Mouse (Mus musculus) heart, adult 9 months (tissue): ENCODE results near the gene Glg1.
"Not testable (repeated sequence)": the region's sequence is repeated elsewhere in the genome, so short reads cannot be mapped to it uniquely, and the experiment has no call there.

Source experiments
- DNase-seq, 2 experiments: peaks; one replicate each; pipeline ENCODE4 v3.0.0; 2022; ENCODE audit warnings: low spot score in 2 of 2

The Glg1 gene

DNA sequence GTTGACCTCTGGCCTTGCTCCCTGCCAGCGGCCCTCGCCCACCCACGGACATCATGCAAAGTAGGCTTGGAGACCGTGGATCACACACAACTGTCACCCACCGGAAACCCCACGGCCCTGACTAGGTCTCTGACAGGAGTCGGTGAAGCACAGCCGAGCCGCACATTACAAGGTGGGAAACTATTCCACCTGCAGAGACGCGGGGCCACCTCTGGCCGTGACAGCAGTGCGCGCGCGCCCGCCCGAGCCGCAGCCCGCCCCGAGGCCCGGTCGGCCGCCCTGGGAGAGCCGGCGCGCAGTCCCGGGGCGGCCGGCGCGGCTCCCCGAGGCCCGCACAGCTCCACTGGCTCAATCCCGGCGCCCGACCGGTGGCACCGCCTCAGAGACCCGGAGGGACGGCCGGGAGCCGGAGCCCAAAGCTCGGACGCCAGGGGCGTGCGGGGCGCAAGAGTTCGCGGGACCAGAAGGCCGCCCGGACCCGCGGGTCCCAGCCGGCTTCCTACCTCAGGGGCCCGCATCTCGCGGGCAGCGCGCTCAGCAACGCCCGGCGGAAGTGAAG lies 114.0 kb downstream of the Glg1 start:
- not testable (repeated sequence) for DNase-seq

- no peak for DNase-seq
Measured at GRCm38 (mm10) chr8:111142521-111142920, 116.5 kb downstream of the Glg1 start.

GRCm38 (mm10) chr8:111130756-111131155 lies 128.3 kb downstream of the Glg1 start:
- no peak for DNase-seq

GRCm38 (mm10) chr8:111119481-111119880 lies 139.5 kb downstream of the Glg1 start:
- no peak for DNase-seq

DNA sequence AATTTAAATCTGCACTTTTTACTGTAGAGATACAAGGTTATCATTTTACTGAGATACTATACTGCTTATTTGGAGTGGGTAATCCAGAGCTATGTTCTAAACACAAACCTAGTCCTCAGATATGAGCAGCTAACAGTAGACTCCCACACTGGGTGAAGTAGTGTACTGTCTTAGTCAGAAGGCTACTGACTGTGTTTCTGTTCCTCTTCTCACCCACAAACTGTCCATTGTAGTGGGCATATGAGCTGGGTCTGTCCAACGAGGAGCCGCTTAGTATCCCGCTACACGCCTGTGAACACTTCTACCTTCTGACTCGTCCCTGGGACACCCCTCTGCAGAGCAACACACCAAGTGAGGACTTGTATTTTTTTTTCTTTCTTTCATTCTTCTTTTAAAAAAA lies 144.1 kb downstream of the Glg1 start:
- DNase-seq = no peak
